Mouse (Mus musculus) embryonic fibroblast, embryonic 13.5 days (primary cell): ENCODE results near the gene Tmem221.

ENCODE experiments used
- CTCF ChIP-seq: IDR thresholded peaks from 2 replicates; pipeline ENCODE4 v1.5.1; 2011; ENCODE audit warnings: mild to moderate bottlenecking, control low read depth, low read length, moderate library complexity, borderline replicate concordance; ENCODE audit not compliant: insufficient read depth
- POLR2A ChIP-seq: IDR thresholded peaks from 2 replicates; pipeline ENCODE4 v1.6.1; 2011; ENCODE audit warnings: low read depth, mild to moderate bottlenecking, control low read depth, low read length, moderate library complexity

DNA sequence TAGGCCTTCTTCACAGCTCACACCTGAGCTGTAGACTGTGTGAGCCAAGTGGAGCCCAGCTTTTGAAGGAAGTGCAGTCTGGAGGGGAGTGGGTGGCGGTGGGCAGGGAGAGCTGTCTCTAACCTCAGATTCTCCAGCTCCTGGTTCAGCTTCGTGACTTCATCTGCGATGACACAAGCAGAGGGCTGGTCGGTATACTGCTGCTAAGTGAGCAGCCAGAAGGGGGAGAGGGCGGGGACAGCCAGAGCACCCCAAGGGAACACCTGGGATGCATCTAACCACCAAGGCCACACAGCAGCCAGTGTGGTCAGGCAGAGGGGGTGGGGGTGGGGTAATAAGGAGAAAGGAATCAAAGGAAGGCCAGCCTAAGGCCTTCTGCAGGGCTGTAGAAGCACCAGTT lies 23.0 kb downstream of the Tmem221 start:
- TF ChIP-seq CTCF (no peak), POLR2A (no peak)
